Mouse (Mus musculus): Measurements from ENCODE around the gene Gpr183.

Gpr183 gene

GRCm38 (mm10) chr14:121964990-121965389, at the start of gene Gpr183:
Gene Gpr183 (minus strand): TSS chr14:121965195.
- DNase-seq (ENCODE audit: low read depth, low spot score): no peak

GRCm38 (mm10) chr14:122013417-122013951, 48.5 kb upstream of the Gpr183 start:
- DNase-seq (ENCODE audit: low read depth, low spot score): peak; percentile 17

- DNase-seq (ENCODE audit: low read depth, low spot score): no peak
These were observed 47.8 kb upstream of the Gpr183 start for GRCm38 (mm10) chr14:122012814-122013213.

- no peak for DNase-seq (ENCODE audit: low read depth, low spot score)
These were observed 47.2 kb upstream of the Gpr183 start for GRCm38 (mm10) chr14:122012193-122012592.

- no peak for DNase-seq (ENCODE audit: low read depth, low spot score)
These were observed 46.8 kb upstream of the Gpr183 start for GRCm38 (mm10) chr14:122011768-122012167.

GRCm38 (mm10) chr14:122010301-122010700, 45.3 kb upstream of the Gpr183 start:
- no peak for DNase-seq (ENCODE audit: low read depth, low spot score)

GRCm38 (mm10) chr14:122009502-122009901, 44.5 kb upstream of the Gpr183 start:
- no peak for DNase-seq (ENCODE audit: low read depth, low spot score)

GRCm38 (mm10) chr14:122008261-122008660, 43.3 kb upstream of the Gpr183 start:
- no peak for DNase-seq (ENCODE audit: low read depth, low spot score)

GRCm38 (mm10) chr14:122003812-122004211, 38.8 kb upstream of the Gpr183 start:
- no peak for DNase-seq (ENCODE audit: low read depth, low spot score)

GRCm38 (mm10) chr14:122002224-122002623, 37.2 kb upstream of the Gpr183 start:
- DNase-seq (ENCODE audit: low read depth, low spot score): no peak

- DNase-seq (ENCODE audit: low read depth, low spot score): no peak
These were observed 35.5 kb upstream of the Gpr183 start for GRCm38 (mm10) chr14:122000346-122001105.

- no peak for DNase-seq (ENCODE audit: low read depth, low spot score)
These were observed 34.5 kb upstream of the Gpr183 start for GRCm38 (mm10) chr14:121999455-121999854.

GRCm38 (mm10) chr14:121996786-121997185, 31.8 kb upstream of the Gpr183 start:
- DNase-seq (ENCODE audit: low read depth, low spot score): no peak

- DNase-seq (ENCODE audit: low read depth, low spot score): no peak
These were observed 30.5 kb upstream of the Gpr183 start for GRCm38 (mm10) chr14:121995557-121995870.

GRCm38 (mm10) chr14:121994846-121995556, 30.0 kb upstream of the Gpr183 start:
- DNase-seq (ENCODE audit: low read depth, low spot score): no peak

- no peak for DNase-seq (ENCODE audit: low read depth, low spot score)
These were observed 29.2 kb upstream of the Gpr183 start for GRCm38 (mm10) chr14:121994171-121994700.

- no peak for DNase-seq (ENCODE audit: low read depth, low spot score)
These were observed 28.6 kb upstream of the Gpr183 start for GRCm38 (mm10) chr14:121993616-121994015.

- DNase-seq (ENCODE audit: low read depth, low spot score): no peak
These were observed 27.6 kb upstream of the Gpr183 start for GRCm38 (mm10) chr14:121992395-121993280.

- no peak for DNase-seq (ENCODE audit: low read depth, low spot score)
These were observed 26.9 kb upstream of the Gpr183 start for GRCm38 (mm10) chr14:121991921-121992320.

GRCm38 (mm10) chr14:121990897-121991296, 25.9 kb upstream of the Gpr183 start:
- DNase-seq (ENCODE audit: low read depth, low spot score): no peak

GRCm38 (mm10) chr14:121989869-121990268, 24.9 kb upstream of the Gpr183 start:
- no peak for DNase-seq (ENCODE audit: low read depth, low spot score)

GRCm38 (mm10) chr14:121989331-121989730, 24.3 kb upstream of the Gpr183 start:
- DNase-seq (ENCODE audit: low read depth, low spot score): no peak

Data from R1 (cell line).